Mouse (Mus musculus) thymus, postnatal 4 days (tissue): ENCODE data around the gene Cacng7.

Source experiments
- DNase-seq: peaks from one replicate; pipeline ENCODE4 v3.0.0; 2021

Cacng7 gene

DNA sequence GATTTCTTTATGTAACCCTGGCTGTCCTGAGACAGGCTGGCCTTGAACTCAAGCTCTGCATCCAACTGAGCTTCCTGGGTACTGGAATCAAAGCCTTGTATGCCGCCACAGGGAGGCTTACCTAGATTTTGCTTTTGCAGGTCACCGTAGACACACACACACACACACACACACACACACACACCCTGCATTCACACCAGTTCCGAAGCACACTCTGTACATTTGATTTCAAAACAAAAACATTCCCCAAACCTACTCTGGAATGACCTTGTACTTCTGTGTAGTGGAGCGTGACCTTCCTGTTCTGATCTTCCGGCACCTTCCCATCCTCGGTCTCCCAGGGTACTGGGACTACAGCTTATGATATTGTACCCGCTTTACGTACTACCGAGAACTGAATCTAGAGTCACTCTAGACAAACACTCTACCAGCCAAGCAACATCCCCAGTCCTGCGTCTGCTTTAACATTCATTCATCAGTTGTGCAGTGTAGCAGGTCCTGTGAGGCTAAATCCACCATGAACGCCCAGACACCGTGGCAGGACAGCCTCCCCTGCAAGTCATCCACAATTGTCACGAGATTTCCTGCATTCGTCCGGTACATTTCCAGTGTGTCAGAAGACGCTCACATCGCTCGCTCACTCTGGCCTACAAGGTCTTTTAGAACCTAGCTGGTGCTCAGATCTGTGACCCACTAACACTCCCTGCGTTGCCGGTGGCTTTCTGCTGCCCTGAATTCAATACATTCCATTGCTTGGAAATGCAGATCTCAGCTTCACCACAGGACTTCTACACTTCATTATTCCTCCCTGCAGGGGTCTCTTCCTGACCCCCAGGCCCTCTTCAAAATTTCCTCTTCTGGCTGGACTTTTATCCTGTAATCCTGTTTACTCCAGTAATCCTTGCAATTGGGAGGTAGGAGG is 14.9 kb downstream of the Cacng7 start:
- no peak for DNase-seq

DNA sequence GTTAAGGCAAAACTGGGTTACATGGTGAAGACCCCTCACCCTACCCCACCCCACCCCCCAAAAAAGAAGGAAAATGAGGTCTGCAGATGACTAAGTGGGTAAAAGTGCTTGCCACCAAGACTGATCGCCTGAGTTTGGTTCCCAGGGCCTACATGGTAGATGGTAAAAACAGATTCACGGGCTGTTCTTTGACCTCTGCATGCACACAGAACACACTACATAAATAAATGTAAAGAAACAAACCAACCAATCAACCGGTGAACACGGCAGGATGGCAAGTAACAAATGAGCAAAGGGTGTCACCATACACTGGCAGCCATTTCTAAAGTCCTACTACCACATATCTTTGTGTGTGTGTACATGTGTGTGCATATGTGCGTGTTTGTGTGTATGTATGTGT is 15.6 kb downstream of the Cacng7 start:
- DNase-seq, result no peak

DNA sequence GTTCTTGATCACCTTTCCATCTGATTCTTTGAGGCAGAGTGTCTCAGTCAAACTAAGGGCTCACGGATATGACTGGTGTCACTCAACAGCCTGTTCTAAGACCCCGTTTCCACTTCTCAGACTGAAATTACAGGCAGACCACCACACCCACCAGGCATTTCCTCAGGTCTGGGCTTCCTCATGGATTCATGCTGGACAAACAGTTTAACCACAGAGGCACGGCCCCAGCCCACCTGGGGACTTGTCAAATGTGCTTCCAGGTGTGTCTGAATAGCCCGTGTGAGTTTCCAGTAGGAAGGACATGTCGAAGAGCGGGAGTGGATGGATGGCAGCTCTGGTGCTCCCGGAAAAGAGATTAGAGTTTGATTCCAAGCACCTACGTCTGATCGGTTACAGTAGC is 17.0 kb downstream of the Cacng7 start:
- no peak for DNase-seq

DNA sequence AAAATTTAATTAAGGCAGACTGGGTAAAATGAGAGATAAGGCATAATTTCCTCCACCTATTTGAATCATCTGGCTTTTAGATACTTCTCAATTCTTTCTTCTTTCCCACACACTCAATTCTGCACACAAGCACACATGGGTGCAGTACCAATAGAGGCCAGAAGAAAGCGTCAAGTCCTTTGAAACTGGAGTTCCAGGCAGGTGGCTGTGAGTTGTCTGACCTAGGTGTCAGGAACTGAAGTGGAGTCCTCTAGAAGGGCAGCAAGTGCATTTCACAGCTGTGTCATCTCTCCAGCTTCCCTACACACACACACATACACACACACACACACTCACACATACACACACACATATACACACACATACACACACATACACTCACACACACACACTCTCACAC is 18.8 kb downstream of the Cacng7 start:
- no peak for DNase-seq

DNA sequence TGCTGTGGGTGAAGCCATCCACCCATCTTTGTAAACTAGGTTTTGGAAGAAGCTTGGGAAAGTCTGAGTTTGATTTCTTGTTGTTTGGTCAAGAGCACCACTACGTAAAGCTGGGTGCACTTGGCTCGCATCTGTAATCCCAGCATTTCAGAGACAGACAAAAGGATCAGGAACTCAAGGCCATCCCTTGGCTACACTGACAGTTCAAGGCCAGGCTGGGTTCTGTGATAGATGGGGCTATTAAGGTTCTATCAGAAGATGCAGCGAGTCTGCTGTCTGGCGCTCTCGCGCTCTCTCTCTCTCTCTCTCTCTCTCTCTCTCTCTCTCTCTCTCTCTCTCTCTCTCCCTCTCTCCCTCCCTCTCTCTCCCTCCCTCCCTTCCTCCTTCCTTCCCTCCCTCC is 22.1 kb downstream of the Cacng7 start:
- no peak for DNase-seq

DNA sequence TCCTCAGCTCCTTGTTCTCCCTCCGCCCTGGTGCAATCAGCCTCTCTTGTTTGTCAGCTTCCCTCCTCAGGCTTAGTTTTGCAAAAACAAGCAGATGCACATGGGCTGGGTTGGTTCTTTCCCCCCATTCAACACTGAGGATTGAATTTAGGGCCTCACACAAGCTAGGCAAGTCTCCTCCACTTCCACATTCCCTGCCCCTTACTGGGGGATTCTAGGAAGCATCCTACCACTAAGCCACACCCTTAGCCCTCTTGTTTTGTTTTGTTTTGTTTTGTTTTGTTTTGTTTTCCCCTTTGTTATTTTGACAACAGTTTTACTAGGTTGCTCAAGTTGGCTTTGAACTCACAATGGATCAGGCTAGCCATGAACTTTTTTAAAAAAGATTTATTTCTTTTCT is 27.9 kb downstream of the Cacng7 start:
- no peak for DNase-seq

DNA sequence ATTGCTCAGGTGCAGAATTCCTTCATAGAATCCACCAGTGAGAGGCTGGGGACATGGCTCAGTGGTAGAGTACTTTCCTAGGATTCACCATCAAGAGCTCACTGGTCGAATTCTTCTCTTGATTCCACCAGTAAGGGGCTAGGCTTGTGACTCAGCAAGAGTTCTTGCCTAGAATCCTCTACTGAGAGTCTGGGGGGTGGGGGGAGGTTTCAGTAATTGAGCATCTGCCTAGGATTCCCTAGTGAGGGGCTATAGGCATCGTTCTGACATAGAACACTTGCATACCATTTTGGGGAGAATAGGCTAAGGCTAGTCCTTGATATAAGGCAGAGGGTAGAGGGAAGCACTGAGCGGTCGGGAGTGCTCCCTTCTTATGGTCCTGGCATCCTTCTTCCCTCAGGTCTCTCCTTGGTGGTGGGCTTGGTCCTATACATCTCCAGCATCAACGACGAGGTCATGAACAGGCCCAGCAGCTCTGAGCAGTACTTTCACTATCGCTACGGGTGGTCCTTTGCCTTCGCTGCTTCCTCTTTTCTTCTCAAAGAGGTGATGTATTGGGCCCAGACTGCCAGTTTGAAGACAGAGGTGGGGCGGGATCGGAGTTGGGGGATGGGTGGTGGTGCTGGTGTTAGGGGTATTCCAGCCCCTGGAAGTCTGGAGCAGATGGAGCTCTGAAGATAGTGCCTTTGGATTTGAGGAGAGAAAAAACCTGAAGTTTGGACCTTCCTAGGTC is 33.0 kb downstream of the Cacng7 start:
- no peak for DNase-seq

DNA sequence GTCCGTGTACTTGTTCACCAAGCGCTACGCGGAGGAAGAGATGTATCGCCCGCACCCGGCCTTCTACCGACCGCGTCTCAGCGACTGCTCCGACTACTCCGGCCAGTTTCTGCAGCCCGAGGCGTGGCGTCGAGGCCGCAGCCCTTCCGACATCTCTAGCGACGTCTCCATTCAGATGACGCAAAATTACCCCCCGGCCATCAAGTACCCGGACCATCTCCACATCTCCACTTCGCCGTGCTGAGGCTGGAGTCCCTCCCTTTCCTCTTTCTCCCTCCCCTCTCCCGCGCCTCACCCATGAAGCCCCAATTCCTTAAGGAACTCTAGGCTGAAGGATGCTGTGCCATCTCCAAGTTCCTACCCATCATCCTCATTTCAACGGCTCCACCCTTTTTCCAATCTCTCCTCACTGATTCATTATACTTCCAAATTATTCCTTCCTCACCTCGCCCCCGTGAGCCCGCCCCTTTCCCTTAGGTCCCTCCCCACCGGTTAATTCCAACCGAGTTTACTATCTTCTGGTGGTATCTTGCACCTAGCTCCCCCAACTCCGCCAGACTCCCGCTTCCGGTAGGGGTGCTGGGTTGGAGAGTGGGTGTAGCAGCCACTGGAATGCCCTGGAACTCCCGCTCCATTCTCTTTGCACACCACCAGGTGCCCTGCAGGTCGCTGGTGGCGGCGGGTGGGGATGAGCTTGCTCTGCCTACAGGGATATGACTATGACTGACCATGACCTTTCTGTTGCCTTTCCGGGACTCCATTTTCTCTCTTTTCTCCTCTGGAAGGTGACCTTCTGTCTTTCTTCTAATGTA is 34.2 kb downstream of the Cacng7 start:
- DNase-seq, result no peak

DNA sequence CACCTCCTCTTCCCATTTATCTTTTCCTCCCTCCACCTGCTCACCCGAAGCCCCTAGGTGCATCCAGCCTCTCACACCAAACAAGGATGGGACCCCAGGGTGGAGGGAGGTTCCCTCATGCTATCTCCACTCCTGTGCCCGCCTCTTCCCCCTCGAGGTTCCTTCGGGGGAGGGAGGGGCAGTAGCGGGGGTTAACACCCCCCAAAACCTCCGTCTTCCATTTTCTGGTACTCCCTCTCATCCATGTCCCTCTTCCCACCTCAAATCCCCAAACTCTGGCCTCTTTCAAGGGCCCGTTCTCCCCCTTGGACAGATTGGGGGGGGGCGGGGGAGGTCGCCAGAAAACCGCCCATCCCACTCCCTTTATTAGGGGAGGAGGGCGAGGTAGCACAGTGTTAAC is 34.8 kb downstream of the Cacng7 start:
- no peak for DNase-seq

DNA sequence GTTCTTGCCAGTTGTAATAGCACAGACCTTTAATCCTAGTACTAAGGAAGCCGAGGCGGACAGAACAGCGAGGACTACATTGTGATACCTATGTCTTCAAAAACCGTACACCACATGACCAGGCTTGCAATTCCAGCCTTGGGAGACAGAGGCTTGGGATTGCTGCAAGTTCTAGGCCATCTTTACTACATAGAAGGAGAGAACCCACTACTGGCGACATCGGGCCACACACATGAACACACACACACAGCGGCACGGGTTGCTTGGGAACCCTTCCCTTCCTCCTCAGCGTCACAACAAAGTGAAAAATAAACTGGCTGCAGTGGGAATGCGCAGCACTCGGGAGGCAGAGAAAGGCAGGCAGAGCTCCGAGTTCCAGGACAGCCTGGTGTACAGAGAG is 35.6 kb downstream of the Cacng7 start:
- DNase-seq, result no peak

DNA sequence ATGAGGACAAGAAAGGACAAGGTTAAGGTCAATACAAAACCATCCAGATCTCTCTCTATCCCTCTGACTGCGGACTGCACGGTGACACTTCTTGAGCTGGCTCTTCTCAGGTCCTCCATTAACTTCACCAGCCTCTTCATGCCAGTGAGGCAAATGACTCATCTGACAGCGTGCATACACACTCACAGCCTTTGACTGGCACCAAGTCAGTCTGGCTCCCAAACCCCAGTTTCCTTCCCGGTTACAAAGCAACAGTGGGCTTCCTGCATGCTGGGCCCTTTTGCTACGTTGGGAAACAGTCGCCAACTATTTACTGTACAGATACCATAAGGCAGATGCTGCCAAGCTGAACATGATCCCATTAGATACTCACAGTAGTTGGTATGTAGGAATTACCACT is 36.4 kb downstream of the Cacng7 start:
- DNase-seq, result no peak

DNA sequence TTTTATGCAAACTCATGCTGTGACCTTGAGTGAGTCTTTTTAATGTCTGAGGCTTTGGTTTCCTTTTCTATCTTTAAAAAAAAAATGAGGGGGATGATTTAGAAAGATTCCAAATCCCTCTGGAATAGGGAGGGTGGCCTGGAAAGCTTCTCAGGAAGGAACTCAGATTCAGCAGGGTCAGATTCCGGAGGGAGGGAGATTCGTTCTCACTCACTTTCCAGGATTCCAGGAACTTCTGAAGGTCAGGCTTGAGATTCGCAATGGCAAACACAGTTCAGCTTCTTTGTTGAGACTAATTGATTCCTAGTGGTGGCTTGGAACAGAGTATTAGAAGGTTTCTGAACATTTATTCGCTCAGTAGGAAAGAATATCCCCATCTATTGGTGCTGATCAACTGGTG is 37.7 kb downstream of the Cacng7 start:
- DNase-seq, result no peak

DNA sequence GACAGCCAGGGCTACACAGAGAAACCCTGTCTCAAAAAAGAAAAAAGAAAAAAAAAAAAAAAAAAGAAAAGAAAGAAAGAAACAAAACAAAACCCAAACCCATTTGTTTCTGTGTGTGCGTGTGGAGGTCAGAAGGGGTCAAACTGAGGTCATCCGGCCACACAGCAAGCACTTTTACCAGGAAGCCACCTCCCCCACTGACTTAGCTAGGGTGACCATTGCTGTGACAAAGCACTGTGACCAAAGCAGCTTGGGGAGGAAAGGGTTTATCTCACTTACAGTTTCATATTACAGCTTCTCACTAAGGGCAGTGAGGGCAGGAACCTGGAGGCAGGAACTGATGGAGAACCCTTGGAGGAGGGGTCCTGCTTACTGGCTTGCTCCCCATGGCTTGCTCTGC is 39.6 kb downstream of the Cacng7 start:
- no peak for DNase-seq

DNA sequence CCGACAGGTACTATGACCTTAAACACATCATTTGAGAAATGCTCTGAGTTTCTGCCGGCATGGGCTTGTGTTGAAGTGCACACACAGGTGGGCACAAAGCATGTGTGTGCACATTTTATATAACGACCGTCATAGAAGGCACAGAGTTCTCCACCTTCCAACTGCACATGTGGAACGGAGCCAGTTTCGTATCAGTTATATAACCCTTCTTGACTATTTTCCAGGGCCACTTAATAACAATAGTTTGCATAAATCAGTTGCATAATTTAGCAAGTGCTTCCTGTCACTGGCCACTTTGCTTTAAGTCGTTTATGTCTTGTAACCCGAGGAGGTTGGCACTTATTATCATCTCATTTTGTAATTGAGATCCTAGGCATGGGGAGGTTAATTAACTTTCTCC is 41.0 kb downstream of the Cacng7 start:
- no peak for DNase-seq

DNA sequence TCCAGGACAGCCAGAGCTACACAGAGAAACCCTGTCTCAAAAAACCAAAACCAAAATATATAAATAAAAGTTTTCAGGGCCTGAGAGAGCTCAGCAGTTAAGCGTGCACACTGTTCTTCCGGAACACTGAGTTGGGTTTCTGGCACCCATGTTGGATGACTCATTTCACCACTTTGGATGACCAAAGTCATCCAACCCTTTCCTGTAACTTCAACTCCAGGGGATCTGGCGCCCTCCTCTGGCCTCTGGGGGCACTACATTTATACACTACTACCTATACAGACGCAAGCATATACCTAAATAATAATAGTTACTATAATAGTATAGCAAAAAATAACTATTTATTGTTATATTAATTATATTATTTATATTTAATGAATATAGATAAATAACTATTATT is 44.1 kb downstream of the Cacng7 start:
- peak; percentile 66 for DNase-seq

DNA sequence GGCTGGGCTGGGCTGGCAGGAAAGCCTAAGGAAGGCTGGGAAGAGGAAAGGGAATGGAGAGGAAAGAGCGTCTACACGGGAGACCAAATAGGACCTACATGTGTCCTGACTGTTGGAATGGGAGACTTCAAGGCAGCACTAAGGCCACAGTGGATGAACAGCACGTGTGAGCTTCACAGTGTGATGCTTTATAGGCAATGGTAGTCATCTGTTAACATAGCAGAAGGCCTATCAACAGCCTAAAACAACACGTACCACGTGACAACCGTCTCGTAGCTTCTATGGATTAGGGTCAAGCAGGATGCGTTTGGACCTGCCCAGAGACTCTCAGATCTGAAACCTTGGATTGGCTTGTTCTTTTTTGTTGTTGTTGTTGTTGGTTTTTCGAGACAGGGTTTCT is 49.4 kb downstream of the Cacng7 start:
- DNase-seq, result no peak

DNA sequence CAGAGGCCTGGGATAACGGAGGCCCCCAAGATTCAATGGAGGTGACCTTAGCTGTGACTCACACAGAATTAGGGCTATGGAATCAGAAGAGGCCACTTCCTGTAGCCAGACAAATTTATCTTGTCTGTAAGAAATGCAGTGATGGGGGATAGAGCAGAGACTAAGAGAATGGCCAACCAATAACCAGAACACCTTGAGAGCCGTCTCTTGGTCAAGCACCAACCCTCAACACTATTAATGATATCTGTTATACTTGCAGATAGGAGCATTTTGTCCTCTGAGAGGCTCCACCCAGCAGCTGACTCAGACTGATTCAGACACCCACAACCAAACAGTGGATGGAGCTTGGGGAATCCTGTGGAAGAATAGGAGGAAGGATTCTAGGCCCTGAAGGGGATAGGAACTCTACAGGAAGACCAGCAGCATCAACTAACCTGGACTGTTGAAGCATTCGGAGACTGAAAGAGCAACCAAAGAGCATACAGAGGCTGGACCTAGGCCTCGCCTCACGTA is 52.1 kb downstream of the Cacng7 start:
- no peak for DNase-seq

DNA sequence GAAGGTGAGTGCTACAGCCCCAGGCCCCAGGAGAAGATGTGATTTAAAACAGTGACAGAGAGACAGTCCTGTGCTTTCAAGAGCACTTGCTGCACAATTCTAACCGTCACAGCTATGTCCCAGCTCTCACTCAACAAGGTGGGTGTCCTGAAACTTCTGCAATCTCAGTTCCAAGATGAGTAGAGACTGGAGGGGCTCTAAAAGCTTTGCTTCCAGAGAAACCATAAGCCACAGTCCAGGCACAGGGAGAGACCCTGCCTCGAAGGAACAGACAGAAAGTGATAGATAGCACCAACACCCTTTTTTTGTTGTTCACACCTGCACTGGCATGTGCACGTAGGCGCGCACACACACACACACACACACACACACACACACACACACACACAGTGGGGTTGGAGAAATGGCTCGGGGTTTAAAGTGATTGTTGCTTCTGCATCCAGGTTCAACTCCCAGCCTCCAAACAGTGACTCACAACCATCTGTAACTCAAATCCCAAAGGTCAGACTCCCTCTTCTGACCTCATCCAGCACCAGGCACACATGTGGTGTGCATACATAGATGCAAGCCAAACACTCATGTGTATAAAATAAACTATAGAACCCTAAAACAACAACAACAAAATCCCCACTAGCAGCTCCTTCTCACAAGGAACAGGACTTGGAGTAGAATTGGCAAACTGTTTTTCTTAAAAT is 53.4 kb downstream of the Cacng7 start:
- no peak for DNase-seq

DNA sequence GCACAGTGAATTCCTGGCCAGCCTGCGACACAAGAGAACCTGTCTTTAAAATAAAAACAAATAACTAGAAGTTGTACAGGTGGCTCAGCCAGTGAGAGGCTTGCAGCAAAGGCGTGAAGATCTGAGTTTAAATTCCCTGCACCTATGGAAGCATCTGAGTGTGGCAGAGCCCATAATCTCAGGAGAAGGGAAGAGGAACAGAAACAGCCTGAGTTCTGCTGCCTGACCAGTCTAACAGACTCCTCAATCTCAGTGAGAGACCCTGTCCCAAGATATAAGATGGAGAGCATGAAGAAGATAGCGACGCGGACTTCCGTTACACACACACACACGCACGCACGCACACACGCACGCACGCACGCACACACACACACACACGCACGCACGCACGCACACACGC is 55.0 kb downstream of the Cacng7 start:
- DNase-seq, result no peak

DNA sequence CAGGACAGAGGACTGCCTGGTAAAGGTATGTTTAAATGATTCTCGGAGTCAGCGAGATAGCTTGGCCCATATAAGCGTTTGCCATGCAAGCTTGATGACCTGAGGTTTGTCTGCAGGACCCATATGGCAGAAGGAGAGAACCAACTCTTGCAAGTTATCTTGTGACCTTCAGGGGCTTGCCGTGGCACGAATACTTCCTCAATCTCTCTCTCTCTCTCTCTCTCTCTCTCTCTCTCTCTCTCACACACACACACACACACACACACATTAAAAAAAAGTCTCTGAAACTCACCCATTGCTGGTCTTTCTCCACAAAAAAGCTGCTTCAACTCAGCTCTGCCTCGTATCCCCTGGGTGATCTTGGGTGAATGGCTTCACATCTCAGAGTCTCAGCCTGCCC is 56.1 kb downstream of the Cacng7 start:
- DNase-seq, result no peak

DNA sequence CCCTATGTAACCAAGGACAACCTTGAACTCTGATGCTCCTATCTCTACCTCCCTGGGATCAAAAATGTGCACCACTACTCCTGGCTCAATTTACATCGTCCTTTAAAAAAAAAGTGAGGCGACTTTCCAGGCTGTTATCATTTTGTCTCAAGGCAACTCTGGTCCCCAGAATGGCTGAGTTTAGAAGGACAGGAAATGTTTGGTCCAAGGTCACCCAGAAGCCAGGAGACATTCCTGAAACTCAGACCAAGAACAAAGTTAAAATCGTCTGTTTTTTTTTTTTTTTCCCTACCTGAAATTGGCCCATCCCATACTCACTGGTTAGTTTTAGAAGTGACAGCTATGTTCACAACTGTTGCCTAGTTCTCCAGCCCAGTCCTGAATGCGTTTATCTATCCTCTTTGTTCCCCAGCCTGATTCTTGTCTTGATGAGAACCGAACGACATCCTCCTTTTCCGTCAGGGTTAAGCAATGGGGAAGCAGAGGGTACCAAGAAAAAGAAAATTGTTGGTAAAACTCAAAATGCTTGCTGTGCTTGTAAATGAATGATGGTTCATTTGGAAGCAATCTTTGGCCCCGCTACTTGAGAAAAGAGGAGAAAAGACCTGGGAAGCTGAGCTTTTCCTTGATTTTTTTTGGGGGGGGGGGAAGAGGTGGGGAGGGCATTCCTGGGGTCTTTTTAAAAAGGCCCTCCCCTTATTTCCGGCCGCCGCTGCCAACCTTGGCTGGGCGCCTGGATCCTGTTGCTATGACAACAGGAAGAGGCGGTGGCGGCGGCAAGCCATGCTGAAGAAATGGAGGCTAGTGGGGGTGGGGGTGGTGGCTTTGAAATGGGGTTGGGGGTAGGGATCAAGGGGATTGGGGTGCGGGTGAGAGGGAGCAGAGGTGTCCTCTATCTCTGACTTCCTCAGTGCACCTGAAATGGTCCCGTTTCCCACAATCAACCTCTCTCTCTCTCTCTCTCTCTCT is 57.0 kb downstream of the Cacng7 start:
- peak; percentile 42 for DNase-seq
